Mouse (Mus musculus) spleen, adult 2 months (tissue): ENCODE results near the gene Ociad2.

ENCODE experiments used
- CTCF ChIP-seq: fragments of 200-500 bp; IDR thresholded peaks from 2 replicates; pipeline ENCODE4 v1.5.1; 2011; ENCODE audit warnings: mild to moderate bottlenecking, inconsistent platforms; ENCODE audit not compliant: insufficient read depth, insufficient read length, insufficient replicate concordance; ENCODE audit errors: extremely low read depth
- POLR2A ChIP-seq: fragments of 200-500 bp; IDR thresholded peaks from 2 replicates; pipeline ENCODE4 v1.6.1; 2011; ENCODE audit warnings: low read depth, low read length, inconsistent platforms

DNA sequence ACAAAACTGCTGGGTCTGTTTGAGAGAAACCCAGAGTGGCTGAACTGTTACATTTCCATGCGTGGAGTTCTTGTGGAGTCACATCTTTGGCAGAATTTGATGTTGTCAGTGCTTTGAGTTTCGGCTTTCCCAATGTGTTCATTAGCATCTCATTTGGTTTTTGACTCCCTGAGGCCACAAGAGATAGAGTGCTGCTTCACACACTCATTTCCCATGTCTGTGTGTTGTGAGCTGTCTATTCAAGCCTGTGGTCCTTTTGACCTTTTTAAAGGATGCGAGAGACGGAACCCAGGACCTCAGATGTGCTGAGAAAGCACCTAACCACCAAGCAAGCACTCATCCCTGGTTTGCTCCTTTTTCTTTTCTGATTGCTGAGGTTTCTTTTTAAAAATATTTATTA, 4.4 kb upstream of the Ociad2 start:
- TF ChIP-seq POLR2A = no peak
- TF ChIP-seq CTCF = no peak
